Mouse (Mus musculus) cortical plate, adult 2 months (tissue): ENCODE measurements at regions not wholly inside any gene's neighbourhood (a gene's known extent, or its start where the extent isn't known, plus 50 kb on each side); places are given as distances from the start of the nearest gene placed in this dataset.
"Not testable (repeated sequence)": the region's sequence is repeated elsewhere in the genome, so short reads cannot be mapped to it uniquely, and the experiment has no call there.

Experiments
- CTCF ChIP-seq: fragments of 200-500 bp; IDR thresholded peaks from 2 replicates; pipeline ENCODE4 v1.5.1; 2011; ENCODE audit warnings: mild to moderate bottlenecking, control low read depth, low read length; ENCODE audit not compliant: insufficient read depth; ENCODE audit errors: extremely low read depth
- POLR2A ChIP-seq: fragments of 200-500 bp; IDR thresholded peaks from 2 replicates; pipeline ENCODE4 v1.6.1; 2011; ENCODE audit warnings: mild to moderate bottlenecking, low read length, control low read depth; ENCODE audit not compliant: insufficient read depth; ENCODE audit errors: extremely low read depth

GRCm38 (mm10) chr5:76081379-76081778 lies 58.7 kb upstream of the Srd5a3 start:
- not testable (repeated sequence) for TF ChIP-seq CTCF, POLR2A
